Mouse (Mus musculus) myocyte (in vitro differentiated cells): ENCODE measurements around the gene Catip. TPM values are rescaled to one million over a fixed set of nuclear protein-coding genes. Genes with fewer than 3 reads are reported as not detected.
"Not testable (repeated sequence)": the region's sequence is repeated elsewhere in the genome, so short reads cannot be mapped to it uniquely, and the experiment has no call there.

ENCODE experiments used
- H3K27me3 ChIP-seq: one replicate; pipeline ENCODE4 v1.6.1; 2011; ENCODE audit not compliant: control insufficient read depth, insufficient read depth, insufficient read length
- H3K36me3 ChIP-seq: one replicate; pipeline ENCODE4 v1.6.1; 2011; ENCODE audit not compliant: control insufficient read depth, insufficient read depth
- H3K4me2 ChIP-seq: one replicate; pipeline ENCODE4 v1.6.1; 2011; ENCODE audit warnings: low read depth, control low read depth
- H3K4me3 ChIP-seq: one replicate; pipeline ENCODE4 v1.5.1; 2011; ENCODE audit warnings: mild to moderate bottlenecking, control low read depth, moderate library complexity
- H3K79me2 ChIP-seq: one replicate; pipeline ENCODE4 v1.6.1; 2011; ENCODE audit not compliant: control insufficient read depth, insufficient read depth
- H3ac ChIP-seq: one replicate; pipeline ENCODE4 v1.6.1; 2011; ENCODE audit not compliant: control insufficient read depth, insufficient read length
- CEBPB ChIP-seq: IDR thresholded peaks from 2 replicates; pipeline ENCODE4 v1.6.1; 2011; ENCODE audit warnings: mild to moderate bottlenecking, moderate library complexity; ENCODE audit not compliant: poor library complexity, insufficient read depth, severe bottlenecking
- E2F4 ChIP-seq: IDR thresholded peaks from one replicate; pipeline ENCODE4 v1.6.1; 2011; ENCODE audit warnings: mild to moderate bottlenecking, control low read depth, moderate library complexity; ENCODE audit not compliant: insufficient read depth
- MAX ChIP-seq: IDR thresholded peaks from one replicate; pipeline ENCODE4 v1.6.1; 2011; ENCODE audit warnings: low read depth, mild to moderate bottlenecking, control low read depth
- MYOD1 ChIP-seq, 3 experiments: IDR thresholded peaks; one replicate each; pipeline ENCODE4 v1.6.1; 2011; ENCODE audit warnings: control low read depth in 2 of 3, low read depth in 2 of 3, mild to moderate bottlenecking in 2 of 3, moderate library complexity in 1 of 3; ENCODE audit not compliant: insufficient read length in 2 of 3, control insufficient read depth in 1 of 3
- MYOG ChIP-seq, 3 experiments: IDR thresholded peaks; one replicate each; pipeline ENCODE4 v1.6.1; 2011; ENCODE audit warnings: control low read depth in 2 of 3, low read depth in 2 of 3, mild to moderate bottlenecking in 2 of 3; ENCODE audit not compliant: insufficient read length in 2 of 3, control insufficient read depth in 1 of 3, insufficient read depth in 1 of 3
- POLR2A ChIP-seq: IDR thresholded peaks from one replicate; pipeline ENCODE4 v1.6.1; 2011; ENCODE audit warnings: low read depth, mild to moderate bottlenecking, control low read depth, moderate library complexity; ENCODE audit not compliant: insufficient read length
- POLR2AphosphoS2 ChIP-seq: IDR thresholded peaks from one replicate; pipeline ENCODE4 v1.6.1; 2011; ENCODE audit warnings: low read depth, control low read depth; ENCODE audit not compliant: insufficient read length
- REST ChIP-seq: IDR thresholded peaks from one replicate; pipeline ENCODE4 v1.6.1; 2011; ENCODE audit warnings: mild to moderate bottlenecking, control low read depth, moderate library complexity; ENCODE audit not compliant: insufficient read depth, insufficient read length
- SRF ChIP-seq: IDR thresholded peaks from one replicate; pipeline ENCODE4 v1.6.1; 2011; ENCODE audit warnings: low read depth; ENCODE audit not compliant: control insufficient read depth, insufficient read length
- TCF12 ChIP-seq: IDR thresholded peaks from one replicate; pipeline ENCODE4 v1.6.1; 2011; ENCODE audit warnings: mild to moderate bottlenecking, control low read depth; ENCODE audit not compliant: poor library complexity, insufficient read depth, severe bottlenecking
- TCF3 ChIP-seq: IDR thresholded peaks from one replicate; pipeline ENCODE4 v1.6.1; 2011; ENCODE audit warnings: low read depth, control low read depth; ENCODE audit not compliant: insufficient read length
- USF1 ChIP-seq: IDR thresholded peaks from one replicate; pipeline ENCODE4 v1.6.1; 2011; ENCODE audit warnings: low read depth, mild to moderate bottlenecking, control low read depth, moderate library complexity
- polyA plus RNA-seq: library from polyadenylated mRNA; unstranded; fragments of >200 nt; fragmentation: generic; extraction: Trizol; gene quantifications from one replicate; pipeline ENCODE4 v1.2.1, GENCODE M21; 2012; ENCODE audit warnings: missing spikeins

Catip gene
- polyA plus RNA-seq, 1 experiment, result 0.10 TPM

- Histone ChIP-seq H3ac (no peak overlapping the region), H3K36me3 (no peaks in the 10 kb centered on the region), H3K4me2 (no peak overlapping the region), H3K27me3 (no peaks in the 10 kb centered on the region), H3K79me2 (no peaks in the 10 kb centered on the region), H3K4me3 (no peak overlapping the region)
- TF ChIP-seq CEBPB (no peak), MYOG (IDR thresholded peaks at IDR 0.05; ENCODE audit: control insufficient read depth in 1 of 3, insufficient read depth in 1 of 3, insufficient read length in 2 of 3, low read depth in 2 of 3) (no peak), E2F4 (no peak), SRF (no peak), MAX (no peak), POLR2AphosphoS2 (no peak), USF1 (no peak), TCF12 (no peak), POLR2A (no peak), MYOD1 (IDR thresholded peaks at IDR 0.05; ENCODE audit: control insufficient read depth in 1 of 3, insufficient read length in 2 of 3, low read depth in 2 of 3) (no peak), TCF3 (no peak), REST (no peak)
These were observed 24.6 kb upstream of the Catip start for GRCm38 (mm10) chr1:74337241-74337771.

DNA sequence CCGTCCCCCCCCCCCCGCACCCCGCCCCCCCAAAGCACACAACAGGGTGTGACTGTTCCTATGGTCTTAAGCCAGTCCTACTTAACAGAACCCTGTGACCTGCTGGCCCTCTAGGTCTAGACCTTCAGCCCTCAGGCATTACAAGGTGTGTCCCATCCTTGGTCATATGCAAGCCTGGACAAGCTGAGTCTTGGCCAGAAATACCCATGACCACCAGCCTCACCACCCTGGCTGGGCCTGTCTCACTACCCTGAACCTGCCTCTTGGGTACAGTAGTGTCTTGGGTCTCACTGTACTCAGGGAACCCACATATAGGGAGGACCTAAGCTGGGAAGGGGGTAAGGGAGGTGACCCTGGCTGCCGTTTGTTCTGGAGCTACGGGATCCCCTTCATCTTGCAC lies 23.9 kb upstream of the Catip start:
- TF ChIP-seq REST (no peak), MYOG (IDR thresholded peaks at IDR 0.05; ENCODE audit: control insufficient read depth in 1 of 3, insufficient read depth in 1 of 3, insufficient read length in 2 of 3, low read depth in 2 of 3) (no peak)
- no peak overlapping the region for H3K4me2 ChIP-seq
- no peaks in the 10 kb centered on the region for H3K36me3 ChIP-seq

GRCm38 (mm10) chr1:74338626-74339025 lies 23.3 kb upstream of the Catip start:
- TF ChIP-seq POLR2AphosphoS2, result no peak
- TF ChIP-seq SRF, result no peak
- Histone ChIP-seq H3K79me2 (no peaks in the 10 kb centered on the region), H3K4me3 (no peak overlapping the region), H3K27me3 (no peaks in the 10 kb centered on the region), H3K4me2 (no peak overlapping the region), H3ac (no peak overlapping the region), H3K36me3 (no peaks in the 10 kb centered on the region)

More for the DNA sequence above, 23.9 kb upstream of the Catip start:
- Histone ChIP-seq H3K79me2 (no peaks in the 10 kb centered on the region), H3K4me3 (no peak overlapping the region), H3K27me3 (no peaks in the 10 kb centered on the region), H3ac (no peak overlapping the region)

DNA sequence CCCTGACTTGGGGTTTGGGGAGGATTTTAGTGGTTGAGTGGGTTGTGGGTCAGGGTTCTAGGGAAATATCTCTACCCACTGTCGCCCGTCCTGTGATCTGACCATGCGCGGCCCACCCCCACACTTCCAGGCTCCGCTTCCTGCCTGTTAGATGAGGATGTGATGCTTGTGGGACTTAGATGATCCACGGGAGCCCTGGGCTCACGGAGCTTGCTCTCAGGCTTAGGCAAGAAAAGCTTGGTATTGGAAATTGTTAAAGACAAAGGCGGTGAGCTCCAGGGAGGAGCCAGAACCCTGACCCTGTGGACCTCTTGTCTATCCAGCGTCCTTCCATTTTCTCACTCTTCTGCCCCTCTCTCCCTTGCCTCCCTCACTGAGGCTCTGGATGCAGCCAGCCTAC lies 22.0 kb upstream of the Catip start:
- Histone ChIP-seq H3K27me3 (no peaks in the 10 kb centered on the region), H3K79me2 (no peaks in the 10 kb centered on the region), H3K36me3 (no peaks in the 10 kb centered on the region), H3K4me2 (no peak overlapping the region), H3ac (no peak overlapping the region), H3K4me3 (no peak overlapping the region)
- no peak for TF ChIP-seq TCF3
- no peak for TF ChIP-seq REST
- no peak for TF ChIP-seq CEBPB
- TF ChIP-seq POLR2A, result no peak
- TF ChIP-seq MYOG (IDR thresholded peaks at IDR 0.05; ENCODE audit: control insufficient read depth in 1 of 3, insufficient read depth in 1 of 3, insufficient read length in 2 of 3, low read depth in 2 of 3), result no peak
- TF ChIP-seq MAX, result no peak
- TF ChIP-seq E2F4, result no peak
- no peak for TF ChIP-seq USF1
- TF ChIP-seq MYOD1 (IDR thresholded peaks at IDR 0.05; ENCODE audit: control insufficient read depth in 1 of 3, insufficient read length in 2 of 3, low read depth in 2 of 3), result no peak
- TF ChIP-seq SRF, result no peak
- TF ChIP-seq POLR2AphosphoS2, result no peak
- TF ChIP-seq TCF12, result no peak

GRCm38 (mm10) chr1:74340361-74340764 lies 21.5 kb upstream of the Catip start:
- no peak overlapping the region for H3K4me3 ChIP-seq

GRCm38 (mm10) chr1:74340992-74341391 lies 20.9 kb upstream of the Catip start:
- not testable (repeated sequence) for H3ac ChIP-seq, H3K36me3 ChIP-seq, H3K4me3 ChIP-seq, H3K27me3 ChIP-seq, H3K79me2 ChIP-seq, H3K4me2 ChIP-seq

More at GRCm38 (mm10) chr1:74340361-74340764, 21.5 kb upstream of the Catip start:
- H3K4me2 ChIP-seq, result no peak overlapping the region
- TF ChIP-seq TCF3 (no peak), POLR2A (no peak), E2F4 (no peak), TCF12 (no peak), MYOG (IDR thresholded peaks at IDR 0.05; ENCODE audit: control insufficient read depth in 1 of 3, insufficient read depth in 1 of 3, insufficient read length in 2 of 3, low read depth in 2 of 3) (no peak), REST (no peak), CEBPB (no peak), USF1 (no peak), POLR2AphosphoS2 (no peak), MAX (no peak), MYOD1 (IDR thresholded peaks at IDR 0.05; ENCODE audit: control insufficient read depth in 1 of 3, insufficient read length in 2 of 3, low read depth in 2 of 3) (no peak), SRF (no peak)
- H3K79me2 ChIP-seq, result no peaks in the 10 kb centered on the region
- H3ac ChIP-seq, result no peak overlapping the region
- H3K36me3 ChIP-seq, result no peaks in the 10 kb centered on the region
- no peaks in the 10 kb centered on the region for H3K27me3 ChIP-seq
